Mouse (Mus musculus) lung, postnatal 0 days (tissue): ENCODE results near the gene Sh3d19. TPM values are rescaled to one million over a fixed set of nuclear protein-coding genes. Genes with fewer than 3 reads are reported as not detected.
A peak's percentile ranks its signal among the peaks of the same experiment; 100 is the strongest.

Experiments used
- ATAC-seq: fragments of 200-750 bp; cut with Nextera tagmentation; 2 replicates; pipeline ENCODE4 v1.8.0; 2017; ENCODE audit warnings: moderate library complexity
- DNase-seq: peaks from one replicate; pipeline ENCODE4 v3.0.0-alpha.2; 2016; ENCODE audit warnings: low spot score
- H3K27ac ChIP-seq: fragments of 300-500 bp; sonication (generic); 2 replicates; pipeline ENCODE4 v1.5.1; 2014; ENCODE audit warnings: antibody characterized with exemption, mild to moderate bottlenecking, low read length, mixed read lengths
- H3K27me3 ChIP-seq: fragments of 300-500 bp; sonication (generic); replicated peaks from 2 replicates; pipeline ENCODE4 v1.6.1; 2014; ENCODE audit warnings: low read length, mixed read lengths; ENCODE audit not compliant: insufficient read depth
- H3K36me3 ChIP-seq: fragments of 300-500 bp; sonication (generic); 2 replicates; pipeline ENCODE4 v1.6.1; 2014; ENCODE audit warnings: low read length, mixed read lengths; ENCODE audit not compliant: insufficient read depth
- H3K4me1 ChIP-seq: fragments of 300-500 bp; sonication (generic); 2 replicates; pipeline ENCODE4 v1.6.1; 2014; ENCODE audit warnings: antibody characterized with exemption, low read depth, low read length, mixed read lengths; ENCODE audit not compliant: insufficient read depth
- H3K4me2 ChIP-seq: fragments of 300-500 bp; sonication (generic); replicated peaks from 2 replicates; pipeline ENCODE4 v1.6.1; 2014; ENCODE audit warnings: low read depth, mild to moderate bottlenecking, low read length, moderate library complexity, mixed read lengths
- H3K4me3 ChIP-seq: fragments of 300-500 bp; sonication (generic); 2 replicates; pipeline ENCODE4 v1.5.1; 2014; ENCODE audit warnings: low read depth, low read length
- H3K9ac ChIP-seq: fragments of 300-500 bp; sonication (generic); replicated peaks from 2 replicates; pipeline ENCODE4 v1.6.1; 2014; ENCODE audit warnings: low read depth, mild to moderate bottlenecking
- H3K9me3 ChIP-seq: fragments of 300-500 bp; sonication (generic); 2 replicates; pipeline ENCODE4 v1.6.1; 2016; ENCODE audit warnings: low read length, mixed read lengths
- CTCF ChIP-seq: IDR thresholded peaks from 2 replicates; pipeline ENCODE4 v1.5.1; 2016; ENCODE audit warnings: antibody characterized with exemption, mild to moderate bottlenecking
- EP300 ChIP-seq: IDR thresholded peaks from 2 replicates; pipeline ENCODE4 v1.6.1; 2016; ENCODE audit warnings: antibody characterized with exemption, mild to moderate bottlenecking, control low read depth
- WGBS: fragments of 180-500 bp; shearing (Covaris S2); extraction: QIAGEN DNeasy Blood & Tissue Kit; methylation state at CpG from one replicate; pipeline ENCODE4 v1.1.7; 2014; 5-methylcytosine and 5-hydroxymethylcytosine counted together
- polyA plus RNA-seq: library from polyadenylated mRNA; unstranded; fragments of >200 nt; fragmentation: Nextera tagmentation; extraction: Ambion mirVana; gene quantifications from 2 replicates; pipeline ENCODE4 v1.2.1, GENCODE M21; 2015

The Sh3d19 gene
- polyA plus RNA-seq, 1 experiment from 2014 or later: 28.3 TPM

DNA sequence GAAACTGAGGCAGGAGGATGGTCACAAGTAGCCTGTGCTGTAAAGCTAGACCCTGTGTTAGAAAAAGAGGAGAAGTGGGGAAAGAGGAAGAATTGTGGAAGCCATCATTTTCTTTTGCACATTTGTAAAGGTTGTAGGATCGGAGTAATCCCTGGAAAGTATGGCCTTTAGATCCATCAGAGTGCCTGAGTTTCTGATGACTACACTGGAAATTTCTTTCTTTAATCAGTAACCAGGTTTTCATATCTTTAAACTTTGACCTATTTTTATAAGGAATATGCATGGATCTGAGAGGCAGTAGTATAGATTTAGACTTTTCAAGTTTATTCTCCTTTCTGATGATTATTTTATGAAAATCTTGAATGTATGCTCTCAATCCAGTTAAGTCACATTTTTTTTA, 46.1 kb downstream of the Sh3d19 start:
- ATAC-seq: no peak

GRCm38 (mm10) chr3:86017484-86017883, 46.6 kb downstream of the Sh3d19 start:
- Histone ChIP-seq H3K27me3 (no peaks in the 10 kb centered on the region), H3K4me3 (no peak overlapping the region), H3K9me3 (no peaks in the 10 kb centered on the region), H3K4me1 (no peaks in the 10 kb centered on the region; the same call in 1 of the 2 replicates), H3K27ac (no peak overlapping the region), H3K4me2 (no peak overlapping the region), H3K36me3 (no peaks in the 10 kb centered on the region), H3K9ac (no peak overlapping the region)
- ATAC-seq (no peak), DNase-seq (no peak)
- TF ChIP-seq CTCF (no peak), EP300 (no peak)
- WGBS: 51% methylated on average over 8 of the region's 8 CpGs

More for the DNA sequence above, 46.1 kb downstream of the Sh3d19 start:
- Histone ChIP-seq H3K9me3 (no peaks in the 10 kb centered on the region), H3K4me3 (no peak overlapping the region), H3K4me2 (no peak overlapping the region), H3K4me1 (no peaks in the 10 kb centered on the region; the same call in 1 of the 2 replicates), H3K27me3 (no peaks in the 10 kb centered on the region), H3K36me3 (no peaks in the 10 kb centered on the region), H3K27ac (no peak overlapping the region), H3K9ac (no peak overlapping the region)
- no peak for DNase-seq
- WGBS: 94% methylated on average over 1 of the region's 1 CpGs
- TF ChIP-seq CTCF (no peak), EP300 (no peak)

- no peaks in the 10 kb centered on the region for H3K36me3 ChIP-seq
- no peak overlapping the region for H3K27ac ChIP-seq
- no peak overlapping the region for H3K4me3 ChIP-seq
- TF ChIP-seq CTCF (no peak), EP300 (no peak)
- H3K27me3 ChIP-seq: no peaks in the 10 kb centered on the region
- DNase-seq (no peak), ATAC-seq (no peak)
- no peaks in the 10 kb centered on the region for H3K9me3 ChIP-seq
- no peak overlapping the region for H3K4me2 ChIP-seq
- 75% methylated on average over 16 of the region's 16 CpGs for WGBS
- no peak overlapping the region for H3K9ac ChIP-seq
- H3K4me1 ChIP-seq: no peaks in the 10 kb centered on the region
Measured at GRCm38 (mm10) chr3:86020921-86021650, 50.2 kb downstream of the Sh3d19 start.

GRCm38 (mm10) chr3:86021651-86022050, 50.7 kb downstream of the Sh3d19 start:
- TF ChIP-seq EP300: no peak
- no peak for TF ChIP-seq CTCF
- Histone ChIP-seq H3K36me3 (no peaks in the 10 kb centered on the region), H3K9me3 (no peaks in the 10 kb centered on the region), H3K4me1 (no peaks in the 10 kb centered on the region), H3K27me3 (no peaks in the 10 kb centered on the region), H3K9ac (no peak overlapping the region), H3K27ac (no peak overlapping the region), H3K4me2 (no peak overlapping the region), H3K4me3 (no peak overlapping the region)
- no peak for DNase-seq
- WGBS: 83% methylated on average over 4 of the region's 4 CpGs
- ATAC-seq: no peak

GRCm38 (mm10) chr3:86024065-86024795, 53.3 kb downstream of the Sh3d19 start:
- TF ChIP-seq EP300 (no peak), CTCF (no peak)
- Histone ChIP-seq H3K36me3 (no peaks in the 10 kb centered on the region), H3K27me3 (no peaks in the 10 kb centered on the region), H3K9ac (no peak overlapping the region), H3K4me1 (no peaks in the 10 kb centered on the region), H3K4me2 (no peak overlapping the region), H3K9me3 (no peaks in the 10 kb centered on the region), H3K4me3 (no peak overlapping the region), H3K27ac (no peak overlapping the region)
- peak; percentile 77 for ATAC-seq
- WGBS: 84% methylated on average over 12 of the region's 12 CpGs
- no peak for DNase-seq

DNA sequence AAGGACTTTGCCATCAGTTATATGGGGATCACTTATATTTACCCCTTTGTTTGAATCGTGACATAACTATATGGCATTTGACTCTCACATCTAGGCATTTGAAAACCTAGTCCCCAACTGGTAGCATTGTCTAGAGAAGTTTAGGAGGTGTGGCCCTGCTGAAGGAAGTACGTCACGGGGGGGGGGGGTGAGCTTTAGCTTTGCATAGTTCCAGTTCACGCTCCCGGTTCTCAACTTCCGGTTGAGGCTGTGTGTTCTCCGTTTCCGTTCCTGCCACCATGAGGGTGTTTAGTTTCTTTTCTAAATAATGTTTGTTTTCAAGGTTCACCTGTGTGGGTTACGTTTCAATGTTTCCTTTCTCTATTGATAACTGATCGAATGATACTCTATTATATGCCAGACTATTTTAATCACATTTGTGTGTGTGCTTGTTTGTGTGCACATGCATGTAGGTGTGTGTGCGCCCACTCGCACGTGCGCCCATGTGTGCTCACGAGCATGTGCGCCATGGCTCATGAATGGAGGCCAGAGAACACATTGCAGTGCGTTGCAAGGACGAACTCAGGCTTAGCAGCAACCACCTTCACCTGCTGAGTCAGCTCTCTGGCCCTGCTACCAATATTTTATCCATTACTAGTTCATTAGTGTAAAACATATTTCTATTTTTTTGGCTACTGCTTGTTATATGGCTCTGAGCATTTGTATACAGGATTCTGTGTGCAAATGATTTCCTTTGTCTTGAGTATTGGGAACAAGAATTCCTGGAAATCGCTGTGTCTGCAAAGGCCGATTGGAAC, 54.6 kb downstream of the Sh3d19 start:
- Histone ChIP-seq H3K27ac (no peak overlapping the region), H3K36me3 (no peaks in the 10 kb centered on the region), H3K4me2 (no peak overlapping the region), H3K9ac (no peak overlapping the region), H3K27me3 (no peaks in the 10 kb centered on the region), H3K4me1 (no peaks in the 10 kb centered on the region), H3K4me3 (no peak overlapping the region), H3K9me3 (no peaks in the 10 kb centered on the region)
- 89% methylated on average over 20 of the region's 20 CpGs for whole genome bisulfite sequencing
- ATAC-seq (no peak), DNase-seq (no peak)
- no peak for TF ChIP-seq EP300
- TF ChIP-seq CTCF: no peak
